Mouse (Mus musculus): ENCODE measurements around the gene Saysd1.

Gene Saysd1

GRCm38 (mm10) chr14:20164438-20164837, 26.1 kb upstream of the Saysd1 start:
- no peak for DNase-seq (ENCODE audit: low spot score)

- DNase-seq (ENCODE audit: low spot score): no peak
Observed at GRCm38 (mm10) chr14:20162686-20163085, 24.4 kb upstream of the Saysd1 start.

- no peak for DNase-seq (ENCODE audit: low spot score)
Observed at GRCm38 (mm10) chr14:20158727-20159681, 20.7 kb upstream of the Saysd1 start.

GRCm38 (mm10) chr14:20157595-20157994, 19.3 kb upstream of the Saysd1 start:
- no peak for DNase-seq (ENCODE audit: low spot score)

- no peak for DNase-seq (ENCODE audit: low spot score)
Observed at GRCm38 (mm10) chr14:20155718-20156117, 17.4 kb upstream of the Saysd1 start.

GRCm38 (mm10) chr14:20154937-20155336, 16.6 kb upstream of the Saysd1 start:
- DNase-seq (ENCODE audit: low spot score): no peak

GRCm38 (mm10) chr14:20154245-20154644, 15.9 kb upstream of the Saysd1 start:
- no peak for DNase-seq (ENCODE audit: low spot score)

- DNase-seq (ENCODE audit: low spot score): no peak
Observed at GRCm38 (mm10) chr14:20149127-20150080, 11.1 kb upstream of the Saysd1 start.

GRCm38 (mm10) chr14:20148514-20148913, 10.2 kb upstream of the Saysd1 start:
- no peak for DNase-seq (ENCODE audit: low spot score)

- DNase-seq (ENCODE audit: low spot score): no peak
Observed at GRCm38 (mm10) chr14:20147854-20148253, 9.5 kb upstream of the Saysd1 start.

GRCm38 (mm10) chr14:20144093-20144492, 5.8 kb upstream of the Saysd1 start:
- no peak for DNase-seq (ENCODE audit: low spot score)

- DNase-seq (ENCODE audit: low spot score): no peak
Observed at GRCm38 (mm10) chr14:20134965-20135671, 3.2 kb downstream of the Saysd1 start.

- no peak for DNase-seq (ENCODE audit: low spot score)
Observed at GRCm38 (mm10) chr14:20128162-20128561, 10.2 kb downstream of the Saysd1 start.

GRCm38 (mm10) chr14:20127406-20128087, 10.8 kb downstream of the Saysd1 start:
- DNase-seq (ENCODE audit: low spot score): peak; percentile 42

- DNase-seq (ENCODE audit: low spot score): no peak
Observed at GRCm38 (mm10) chr14:20120868-20121267, 17.5 kb downstream of the Saysd1 start.

- DNase-seq (ENCODE audit: low spot score): no peak
Observed at GRCm38 (mm10) chr14:20120012-20120411, 18.3 kb downstream of the Saysd1 start.

- DNase-seq (ENCODE audit: low spot score): no peak
Observed at GRCm38 (mm10) chr14:20116149-20116605, 22.2 kb downstream of the Saysd1 start.

GRCm38 (mm10) chr14:20114951-20115350, 23.4 kb downstream of the Saysd1 start:
- DNase-seq (ENCODE audit: low spot score): peak; percentile 26

GRCm38 (mm10) chr14:20113964-20114363, 24.4 kb downstream of the Saysd1 start:
- DNase-seq (ENCODE audit: low spot score): peak; percentile 75

GRCm38 (mm10) chr14:20113189-20113961, 25.0 kb downstream of the Saysd1 start:
- no peak for DNase-seq (ENCODE audit: low spot score)
